Mouse (Mus musculus): ENCODE measurements at regions not wholly inside any gene's neighbourhood (a gene's known extent, or its start where the extent isn't known, plus 50 kb on each side); places are given as distances from the start of the nearest gene placed in this dataset.

GRCm38 (mm10) chr2:116165871-116166770 lies 100.5 kb upstream of the Meis2 start:
- no peak for TF ChIP-seq CTCF (IDR thresholded peaks at IDR 0.05; ENCODE audit: low read depth, low read length)
- TF ChIP-seq POLR2A (IDR thresholded peaks at IDR 0.05; ENCODE audit: extremely low read depth, insufficient read depth, low read length): no peak
